Mouse (Mus musculus): Measurements from ENCODE around the gene Shld2. TPM values are rescaled to one million over a fixed set of nuclear protein-coding genes. Genes with fewer than 3 reads are reported as not detected.

Shld2 gene
- polyA plus RNA-seq, 1 experiment from 2014 or later, result 9.0 TPM

DNA sequence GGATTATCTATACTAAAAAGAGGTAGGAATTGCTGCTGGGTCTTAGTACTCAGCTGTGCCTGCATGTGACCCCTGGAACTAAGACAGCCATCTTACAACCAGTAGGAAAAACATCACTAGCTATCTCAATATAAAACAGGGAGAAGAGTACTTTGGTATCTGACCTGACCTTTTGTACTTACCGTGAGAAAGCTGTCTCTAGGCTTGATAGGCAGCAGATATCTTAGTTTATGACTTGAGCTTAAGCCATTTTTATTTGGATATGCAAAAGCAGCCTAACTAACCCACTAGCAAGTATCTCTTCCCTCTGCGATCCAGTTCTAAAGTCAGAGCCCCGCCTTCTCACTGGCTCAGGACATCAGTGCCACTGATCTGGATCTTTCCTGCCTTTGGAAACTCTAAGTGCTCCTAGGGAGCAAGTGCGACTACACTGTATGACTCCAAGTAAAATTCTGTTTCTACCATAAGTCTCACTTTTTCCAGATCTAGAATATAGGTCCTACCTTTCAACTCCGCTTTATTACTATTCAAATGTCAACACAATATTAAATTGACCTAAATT is 7.5 kb downstream of the Shld2 start:
- Histone ChIP-seq H3K4me3 (ENCODE audit: low read depth, low read length) (no peak overlapping the region), H3K36me3 (ENCODE audit: control insufficient read depth, insufficient read depth, low read length) (no peaks in the 10 kb centered on the region), H3K27me3 (ENCODE audit: control insufficient read depth, insufficient read depth, low read length) (no peaks in the 10 kb centered on the region), H3K4me1 (replicated peaks; ENCODE audit: control insufficient read depth, insufficient read depth, low read length) (no peaks in the 10 kb centered on the region), H3K9me3 (ENCODE audit: control insufficient read depth, low read length) (no peaks in the 10 kb centered on the region), H3K9ac (ENCODE audit: low read length) (no peak overlapping the region), H3K27ac (ENCODE audit: low read depth, low read length) (no peak overlapping the region), H3K4me2 (ENCODE audit: low read depth, low read length, severe bottlenecking) (no peak overlapping the region)
- 88% methylated on average over 5 of the region's 5 CpGs for WGBS
- ATAC-seq (replicated peaks; ENCODE audit: low FRiP score), result no peak
- DNase-seq (ENCODE audit: low spot score), result no peak

DNA sequence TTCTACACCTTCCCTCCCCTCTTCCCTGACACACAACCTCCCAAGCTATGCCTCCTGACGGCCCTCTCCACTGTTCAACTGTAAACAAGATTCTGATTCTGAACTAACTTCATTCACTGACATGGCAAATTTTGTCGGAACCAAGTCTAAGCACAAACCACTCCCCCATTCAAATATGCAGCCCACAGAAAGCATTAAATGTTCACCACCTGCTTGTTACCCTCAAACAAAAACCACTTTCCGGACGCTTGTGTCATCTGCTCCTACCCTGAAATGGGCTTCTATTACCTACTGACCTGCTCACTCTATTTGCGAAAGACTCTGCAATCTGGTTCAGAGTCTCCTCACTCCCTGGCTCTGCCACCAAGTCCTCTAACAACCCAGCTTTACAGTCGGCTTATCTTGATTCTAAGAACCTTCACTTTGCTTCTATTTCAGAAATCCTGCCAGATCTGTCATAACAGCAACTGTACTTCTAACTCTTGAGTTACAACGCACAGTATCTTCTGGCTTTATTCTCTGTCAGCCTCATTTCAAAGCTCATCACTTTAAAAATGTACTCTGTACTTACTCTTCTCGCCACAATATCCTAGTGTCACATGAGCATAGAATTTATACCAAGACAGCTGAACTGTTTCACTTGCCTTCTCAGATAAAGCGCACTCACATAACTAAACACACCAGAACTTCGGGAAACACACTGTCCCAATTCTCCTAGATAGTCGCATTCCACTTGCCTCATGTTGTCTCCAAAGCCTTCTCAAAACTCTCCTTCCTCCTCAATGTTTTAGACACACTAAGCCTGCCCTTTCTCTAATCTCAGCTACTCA is 11.2 kb downstream of the Shld2 start:
- H3K36me3 ChIP-seq (ENCODE audit: control insufficient read depth, insufficient read depth, low read length), result no peaks in the 10 kb centered on the region
- H3K9ac ChIP-seq (ENCODE audit: low read length), result no peak overlapping the region
- H3K4me1 ChIP-seq (replicated peaks; ENCODE audit: control insufficient read depth, insufficient read depth, low read length), result no peaks in the 10 kb centered on the region
- no peak overlapping the region for H3K4me2 ChIP-seq (ENCODE audit: low read depth, low read length, severe bottlenecking)
- no peak overlapping the region for H3K4me3 ChIP-seq (ENCODE audit: low read depth, low read length)
- no peaks in the 10 kb centered on the region for H3K27me3 ChIP-seq (ENCODE audit: control insufficient read depth, insufficient read depth, low read length)
- H3K27ac ChIP-seq (ENCODE audit: low read depth, low read length), result no peak overlapping the region
- WGBS, result 84% methylated on average over 11 of the region's 11 CpGs
- H3K9me3 ChIP-seq (ENCODE audit: control insufficient read depth, low read length), result no peaks in the 10 kb centered on the region
- no peak for ATAC-seq (replicated peaks; ENCODE audit: low FRiP score)
- no peak for DNase-seq (ENCODE audit: low spot score)

DNA sequence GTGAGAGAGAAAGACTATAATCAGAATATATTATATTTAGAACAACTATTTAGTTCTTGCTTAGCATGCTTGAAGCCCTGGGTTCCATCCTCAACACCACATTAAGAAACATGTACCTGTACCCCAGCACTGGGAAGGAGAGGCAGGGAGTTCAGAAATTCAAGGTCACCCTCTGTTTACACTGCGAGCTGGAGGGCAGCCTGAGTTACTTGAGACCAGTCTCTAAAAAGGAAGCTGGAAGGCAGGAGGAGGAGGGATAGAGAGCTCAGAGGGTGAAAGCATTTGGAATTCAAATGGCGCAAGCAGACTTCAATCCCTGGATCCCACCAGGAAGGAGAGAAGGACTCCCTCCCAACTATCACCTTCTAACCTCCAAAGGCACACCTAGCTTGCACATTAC is 12.7 kb downstream of the Shld2 start:
- H3K4me1 ChIP-seq (replicated peaks; ENCODE audit: control insufficient read depth, insufficient read depth, low read length), result no peaks in the 10 kb centered on the region
- no peaks in the 10 kb centered on the region for H3K27me3 ChIP-seq (ENCODE audit: control insufficient read depth, insufficient read depth, low read length)
- H3K36me3 ChIP-seq (ENCODE audit: control insufficient read depth, insufficient read depth, low read length), result no peaks in the 10 kb centered on the region
- H3K27ac ChIP-seq (ENCODE audit: low read depth, low read length), result no peak overlapping the region
- ATAC-seq (replicated peaks; ENCODE audit: low FRiP score) (no peak), DNase-seq (ENCODE audit: low spot score) (no peak)
- H3K4me2 ChIP-seq (ENCODE audit: low read depth, low read length, severe bottlenecking), result no peak overlapping the region
- 56% methylated on average over 2 of the region's 2 CpGs for WGBS
- no peak overlapping the region for H3K4me3 ChIP-seq (ENCODE audit: low read depth, low read length)
- no peak overlapping the region for H3K9ac ChIP-seq (ENCODE audit: low read length)
- no peaks in the 10 kb centered on the region for H3K9me3 ChIP-seq (ENCODE audit: control insufficient read depth, low read length)

- no peak overlapping the region for H3K27ac ChIP-seq (ENCODE audit: low read depth, low read length)
- DNase-seq (ENCODE audit: low spot score) (no peak), ATAC-seq (replicated peaks; ENCODE audit: low FRiP score) (no peak)
- whole genome bisulfite sequencing, result 80% methylated on average over 4 of the region's 4 CpGs
- no peaks in the 10 kb centered on the region for H3K9me3 ChIP-seq (ENCODE audit: control insufficient read depth, low read length)
- H3K4me2 ChIP-seq (ENCODE audit: low read depth, low read length, severe bottlenecking), result no peak overlapping the region
- no peaks in the 10 kb centered on the region for H3K36me3 ChIP-seq (ENCODE audit: control insufficient read depth, insufficient read depth, low read length)
- H3K27me3 ChIP-seq (ENCODE audit: control insufficient read depth, insufficient read depth, low read length), result no peaks in the 10 kb centered on the region
- no peak overlapping the region for H3K9ac ChIP-seq (ENCODE audit: low read length)
- no peaks in the 10 kb centered on the region for H3K4me1 ChIP-seq (replicated peaks; ENCODE audit: control insufficient read depth, insufficient read depth, low read length)
- no peak overlapping the region for H3K4me3 ChIP-seq (ENCODE audit: low read depth, low read length)
Observed at GRCm38 (mm10) chr14:34297038-34297437, 13.3 kb downstream of the Shld2 start.

- Histone ChIP-seq H3K4me1 (replicated peaks; ENCODE audit: control insufficient read depth, insufficient read depth, low read length) (no peaks in the 10 kb centered on the region), H3K4me2 (ENCODE audit: low read depth, low read length, severe bottlenecking) (no peak overlapping the region), H3K27ac (ENCODE audit: low read depth, low read length) (no peak overlapping the region), H3K27me3 (ENCODE audit: control insufficient read depth, insufficient read depth, low read length) (no peaks in the 10 kb centered on the region), H3K9ac (ENCODE audit: low read length) (no peak overlapping the region), H3K36me3 (ENCODE audit: control insufficient read depth, insufficient read depth, low read length) (no peaks in the 10 kb centered on the region), H3K4me3 (ENCODE audit: low read depth, low read length) (no peak overlapping the region), H3K9me3 (ENCODE audit: control insufficient read depth, low read length) (no peaks in the 10 kb centered on the region)
- no peak for ATAC-seq (replicated peaks; ENCODE audit: low FRiP score)
- no peak for DNase-seq (ENCODE audit: low spot score)
- 86% methylated on average over 7 of the region's 7 CpGs for WGBS
Observed at GRCm38 (mm10) chr14:34296350-34296749, 13.9 kb downstream of the Shld2 start.

DNA sequence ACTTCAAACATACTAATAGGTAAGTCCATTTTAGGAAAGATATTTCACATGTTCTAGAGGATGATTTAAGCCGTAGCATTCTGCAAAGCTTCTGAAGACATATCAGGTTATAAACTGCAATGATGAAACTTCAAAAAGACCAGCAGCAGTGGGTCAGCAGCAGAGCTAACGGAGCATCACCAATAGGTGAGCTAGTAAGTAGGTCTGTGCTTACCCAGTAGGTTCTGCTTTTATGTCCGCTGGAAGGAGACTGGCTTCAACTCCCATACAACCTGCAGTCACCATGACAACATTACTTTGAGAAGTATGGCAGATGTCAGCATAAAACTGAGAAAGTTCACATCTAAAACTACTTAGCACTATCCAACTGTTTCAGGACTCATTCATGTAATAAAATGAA is 16.7 kb downstream of the Shld2 start:
- H3K27ac ChIP-seq (ENCODE audit: low read depth, low read length), result no peak overlapping the region
- 90% methylated on average over 3 of the region's 3 CpGs for WGBS
- no peaks in the 10 kb centered on the region for H3K27me3 ChIP-seq (ENCODE audit: control insufficient read depth, insufficient read depth, low read length)
- no peaks in the 10 kb centered on the region for H3K4me1 ChIP-seq (replicated peaks; ENCODE audit: control insufficient read depth, insufficient read depth, low read length)
- no peaks in the 10 kb centered on the region for H3K9me3 ChIP-seq (ENCODE audit: control insufficient read depth, low read length)
- no peak overlapping the region for H3K9ac ChIP-seq (ENCODE audit: low read length)
- ATAC-seq (replicated peaks; ENCODE audit: low FRiP score), result no peak
- no peak overlapping the region for H3K4me3 ChIP-seq (ENCODE audit: low read depth, low read length)
- no peak for DNase-seq (ENCODE audit: low spot score)
- H3K4me2 ChIP-seq (ENCODE audit: low read depth, low read length, severe bottlenecking), result no peak overlapping the region
- H3K36me3 ChIP-seq (ENCODE audit: control insufficient read depth, insufficient read depth, low read length), result no peaks in the 10 kb centered on the region

DNA sequence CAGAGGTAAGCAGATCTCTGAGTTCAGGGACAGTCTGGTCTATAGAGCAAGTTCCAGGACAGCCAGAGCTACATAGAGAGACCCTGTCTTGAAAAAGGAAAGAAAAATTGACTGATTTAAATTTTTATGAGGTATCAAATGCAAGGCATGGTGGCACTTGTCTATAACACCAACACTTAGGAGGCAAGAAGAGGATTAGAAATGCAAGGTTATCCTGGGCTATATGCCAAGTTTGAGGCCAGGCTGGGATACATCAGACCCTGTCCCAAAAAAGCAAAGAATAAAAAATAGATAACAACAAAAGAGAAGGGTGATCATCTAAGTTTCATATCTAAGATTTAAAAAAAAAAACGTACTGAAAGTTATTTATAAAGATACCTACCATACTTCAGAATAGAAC is 20.1 kb downstream of the Shld2 start:
- no peak overlapping the region for H3K9ac ChIP-seq (ENCODE audit: low read length)
- ATAC-seq (replicated peaks; ENCODE audit: low FRiP score) (no peak), DNase-seq (ENCODE audit: low spot score) (no peak)
- no peaks in the 10 kb centered on the region for H3K9me3 ChIP-seq (ENCODE audit: control insufficient read depth, low read length)
- WGBS, result 52% methylated on average over 1 of the region's 1 CpGs
- no peak overlapping the region for H3K4me3 ChIP-seq (ENCODE audit: low read depth, low read length)
- H3K36me3 ChIP-seq (ENCODE audit: control insufficient read depth, insufficient read depth, low read length), result no peaks in the 10 kb centered on the region
- H3K27me3 ChIP-seq (ENCODE audit: control insufficient read depth, insufficient read depth, low read length), result no peaks in the 10 kb centered on the region
- no peak overlapping the region for H3K27ac ChIP-seq (ENCODE audit: low read depth, low read length)
- H3K4me1 ChIP-seq (replicated peaks; ENCODE audit: control insufficient read depth, insufficient read depth, low read length), result no peaks in the 10 kb centered on the region
- H3K4me2 ChIP-seq (ENCODE audit: low read depth, low read length, severe bottlenecking), result no peak overlapping the region

- no peaks in the 10 kb centered on the region for H3K4me1 ChIP-seq (replicated peaks; ENCODE audit: control insufficient read depth, insufficient read depth, low read length)
- no peak overlapping the region for H3K27ac ChIP-seq (ENCODE audit: low read depth, low read length)
- no peak for DNase-seq (ENCODE audit: low spot score)
- H3K36me3 ChIP-seq (ENCODE audit: control insufficient read depth, insufficient read depth, low read length), result no peaks in the 10 kb centered on the region
- ATAC-seq (replicated peaks; ENCODE audit: low FRiP score), result no peak
- H3K4me3 ChIP-seq (ENCODE audit: low read depth, low read length), result no peak overlapping the region
- no peaks in the 10 kb centered on the region for H3K9me3 ChIP-seq (ENCODE audit: control insufficient read depth, low read length)
- 99% methylated on average over 3 of the region's 3 CpGs for WGBS
- no peak overlapping the region for H3K4me2 ChIP-seq (ENCODE audit: low read depth, low read length, severe bottlenecking)
- H3K9ac ChIP-seq (ENCODE audit: low read length), result no peak overlapping the region
- no peaks in the 10 kb centered on the region for H3K27me3 ChIP-seq (ENCODE audit: control insufficient read depth, insufficient read depth, low read length)
Observed at GRCm38 (mm10) chr14:34289259-34290015, 20.9 kb downstream of the Shld2 start.

Data from forebrain, embryonic 11.5 days (tissue).